Mouse (Mus musculus) midbrain, embryonic 13.5 days (tissue): ENCODE measurements around the gene Mpdu1. TPM values are rescaled to one million over a fixed set of nuclear protein-coding genes. Genes with fewer than 3 reads are reported as not detected.

Source experiments
- ATAC-seq: fragments of 200-750 bp; cut with Nextera tagmentation; 2 replicates; pipeline ENCODE4 v1.8.0; 2017; ENCODE audit warnings: mild to moderate bottlenecking, moderate TSS enrichment, moderate library complexity
- H3K27ac ChIP-seq: fragments of 300-500 bp; sonication (generic); 2 replicates; pipeline ENCODE4 v1.5.1; 2015; ENCODE audit warnings: inconsistent platforms, mild to moderate bottlenecking, moderate library complexity
- H3K27me3 ChIP-seq: fragments of 300-500 bp; sonication (generic); 2 replicates; pipeline ENCODE4 v1.6.1; 2015; ENCODE audit warnings: mild to moderate bottlenecking, inconsistent platforms
- H3K36me3 ChIP-seq: fragments of 300-500 bp; sonication (generic); 2 replicates; pipeline ENCODE4 v1.6.1; 2015; ENCODE audit warnings: mild to moderate bottlenecking, inconsistent platforms
- H3K4me1 ChIP-seq: fragments of 300-500 bp; sonication (generic); replicated peaks from 2 replicates; pipeline ENCODE4 v1.6.1; 2015; ENCODE audit warnings: inconsistent platforms
- H3K4me2 ChIP-seq: fragments of 300-500 bp; sonication (generic); replicated peaks from 2 replicates; pipeline ENCODE4 v1.6.1; 2015; ENCODE audit warnings: moderate library complexity, mild to moderate bottlenecking, inconsistent platforms
- H3K4me3 ChIP-seq: fragments of 300-500 bp; sonication (generic); replicated peaks from 2 replicates; pipeline ENCODE4 v1.5.1; 2015; ENCODE audit warnings: mild to moderate bottlenecking, inconsistent platforms
- H3K9ac ChIP-seq: fragments of 300-500 bp; sonication (generic); replicated peaks from 2 replicates; pipeline ENCODE4 v1.6.1; 2015; ENCODE audit warnings: mild to moderate bottlenecking, inconsistent platforms
- H3K9me3 ChIP-seq: fragments of 300-500 bp; sonication (generic); 2 replicates; pipeline ENCODE4 v1.6.1; 2016; ENCODE audit warnings: mild to moderate bottlenecking, inconsistent platforms
- WGBS: fragments of 180-500 bp; shearing (Covaris S2); methylation state at CpG from one replicate; pipeline ENCODE4 v1.1.7; 2015; 5-methylcytosine and 5-hydroxymethylcytosine counted together
- microRNA counts: library from miRNA; unstranded; fragments of <30 nt; microRNA quantifications from one replicate; lab custom pipeline; 2016
- microRNA-seq: library from miRNA; unstranded; fragments of <30 nt; microRNA quantifications from one replicate; pipeline ENCODE4, GENCODE M21; 2016
- polyA plus RNA-seq: library from polyadenylated mRNA; unstranded; fragments of >200 nt; fragmentation: Nextera tagmentation; extraction: Ambion mirVana; gene quantifications from 2 replicates; pipeline ENCODE4 v1.2.1, GENCODE M21; 2015

The Mpdu1 gene
- polyA plus RNA-seq, 1 experiment from 2014 or later = 103 TPM

DNA sequence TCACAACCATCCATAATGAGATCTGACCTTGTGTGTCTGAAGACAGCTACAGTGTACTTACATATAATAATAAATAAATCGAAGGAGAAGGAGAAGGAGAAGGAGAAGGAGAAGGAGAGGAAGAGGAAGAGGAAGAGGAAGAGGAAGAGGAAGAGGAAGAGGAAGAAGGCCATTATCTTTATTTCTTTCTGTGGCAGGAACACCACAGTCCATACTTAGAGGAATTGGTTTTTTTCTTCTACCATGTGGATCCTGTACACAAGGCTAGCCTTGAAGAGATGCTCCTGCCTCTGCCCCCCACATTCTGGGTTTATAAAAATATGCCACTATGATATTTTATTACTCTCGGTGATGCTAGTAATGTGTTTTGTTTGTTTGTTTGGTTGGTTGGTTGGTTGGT, 55.6 kb downstream of the Mpdu1 start:
- Histone ChIP-seq H3K9ac (no peak overlapping the region), H3K27me3 (peaks cover 10% of the 10 kb centered on the region; the same call in 1 of the 2 replicates), H3K27ac (no peak overlapping the region), H3K36me3 (peaks cover 6% of the 10 kb centered on the region), H3K4me3 (no peak overlapping the region), H3K4me2 (no peak overlapping the region), H3K4me1 (peaks cover 23% of the 10 kb centered on the region), H3K9me3 (no peaks in the 10 kb centered on the region)
- no peak for ATAC-seq
- WGBS = 84% methylated on average over 2 of the region's 2 CpGs

MicroRNAs encoded within 50 kb of the gene (microRNA counts, 519-probe panel; counts per million panel counts)
- 110 counts per million, percentile 56 among the panel's probes with 10 or more counts for microRNA mmu-miR-1934 (lab: Ali Mortazavi, UCI)
- microRNA mmu-miR-467f (lab: Ali Mortazavi, UCI) = 2,580 counts per million, percentile 63 among the panel's probes with 10 or more counts

Small RNAs within 50 kb of the gene (microRNA-seq; reads per million reads assigned to microRNA genes)
- gene Mir1934 = 4.5 reads per million, percentile 18 among the genes with 10 or more reads in this experiment
- gene Mir467f = not detected

Other genes with a start within 250 kb of the Mpdu1 start
- 54.9 and 59.2 TPM in 2 replicates for gene Kdm6b, start 249.0 kb downstream of the Mpdu1 start, polyA plus RNA-seq
- 2.2 and 2.7 TPM in 2 replicates for gene Dnah2, start 113.5 kb downstream of the Mpdu1 start, polyA plus RNA-seq
- gene Efnb3, start 102.4 kb downstream of the Mpdu1 start, polyA plus RNA-seq = 95.0 and 130 TPM in 2 replicates
- gene Wrap53, start 82.4 kb downstream of the Mpdu1 start, polyA plus RNA-seq = 24.5 and 26.9 TPM in 2 replicates
- gene Trp53, start 82.3 kb downstream of the Mpdu1 start, polyA plus RNA-seq = 84.2 and 93.4 TPM in 2 replicates
- gene Atp1b2, start 56.7 kb downstream of the Mpdu1 start, polyA plus RNA-seq = 23.2 and 24.3 TPM in 2 replicates
- gene Shbg, start 44.7 kb downstream of the Mpdu1 start, polyA plus RNA-seq = not detected in 2 replicates
- gene Sat2, start 40.6 kb downstream of the Mpdu1 start, polyA plus RNA-seq = 25.1 and 28.5 TPM in 2 replicates
- 40.5 and 52.4 TPM in 2 replicates for gene Fxr2, start 29.7 kb downstream of the Mpdu1 start, polyA plus RNA-seq
- gene Sox15, start 7.3 kb downstream of the Mpdu1 start, polyA plus RNA-seq = 0.31 TPM in 1 of 2 replicates, not detected in the other
- 6.1 and 7.3 TPM in 2 replicates for gene Cd68, start 3.5 kb upstream of the Mpdu1 start, polyA plus RNA-seq
- 581 and 595 TPM in 2 replicates for gene Eif4a1, start 9.8 kb upstream of the Mpdu1 start, polyA plus RNA-seq
- gene Senp3, start 19.4 kb upstream of the Mpdu1 start, polyA plus RNA-seq = 101 and 103 TPM in 2 replicates
- gene Tnfsf13, start 23.1 kb upstream of the Mpdu1 start, polyA plus RNA-seq = 0.36 TPM in 1 of 2 replicates, not detected in the other
- gene Tnfsf12, start 33.2 kb upstream of the Mpdu1 start, polyA plus RNA-seq = 0.98 and 1.2 TPM in 2 replicates
- gene Tnfsfm13, start 33.5 kb upstream of the Mpdu1 start, polyA plus RNA-seq = 0.64 and 1.2 TPM in 2 replicates
- gene Polr2a, start 96.0 kb upstream of the Mpdu1 start, polyA plus RNA-seq = 22.7 and 24.9 TPM in 2 replicates
- 0.31 TPM in 1 of 2 replicates, not detected in the other for gene Slc35g3, start 99.3 kb upstream of the Mpdu1 start, polyA plus RNA-seq
- 2.9 and 3.2 TPM in 2 replicates for gene Zbtb4, start 103.3 kb upstream of the Mpdu1 start, polyA plus RNA-seq
- 0.83 and 0.85 TPM in 2 replicates for gene Chrnb1, start 133.3 kb upstream of the Mpdu1 start, polyA plus RNA-seq
- gene Fgf11, start 139.2 kb upstream of the Mpdu1 start, polyA plus RNA-seq = 3.4 and 4.4 TPM in 2 replicates
- 0.44 and 0.52 TPM in 2 replicates for gene Tmem102, start 143.0 kb upstream of the Mpdu1 start, polyA plus RNA-seq
- gene Gm39566, start 152.7 kb upstream of the Mpdu1 start, polyA plus RNA-seq = not detected in 2 replicates
- not detected in 2 replicates for gene Spem2, start 155.8 kb upstream of the Mpdu1 start, polyA plus RNA-seq
- gene Spem1, start 159.5 kb upstream of the Mpdu1 start, polyA plus RNA-seq = 0.51 and 0.64 TPM in 2 replicates
- gene Nlgn2, start 175.1 kb upstream of the Mpdu1 start, polyA plus RNA-seq = 20.5 and 21.3 TPM in 2 replicates
- gene Tmem256, start 175.9 kb upstream of the Mpdu1 start, polyA plus RNA-seq = 329 and 331 TPM in 2 replicates
- gene Plscr3, start 183.7 kb upstream of the Mpdu1 start, polyA plus RNA-seq = 55.0 and 56.3 TPM in 2 replicates
- gene Tnk1, start 196.1 kb upstream of the Mpdu1 start, polyA plus RNA-seq = 0.27 and 0.31 TPM in 2 replicates
- gene Tmem95, start 215.4 kb upstream of the Mpdu1 start, polyA plus RNA-seq = not detected in 2 replicates
- 1.3 and 1.7 TPM in 2 replicates for gene Kctd11, start 218.8 kb upstream of the Mpdu1 start, polyA plus RNA-seq
- 0.37 and 0.48 TPM in 2 replicates for gene Acap1, start 232.9 kb upstream of the Mpdu1 start, polyA plus RNA-seq
- gene 2810408A11Rik, start 238.3 kb upstream of the Mpdu1 start, polyA plus RNA-seq = 16.1 and 17.1 TPM in 2 replicates
- gene Neurl4, start 238.4 kb upstream of the Mpdu1 start, polyA plus RNA-seq = 18.6 and 19.8 TPM in 2 replicates